Mouse (Mus musculus): ENCODE data around the gene Gm45837.

The Gm45837 gene

GRCm38 (mm10) chr7:101410267-101410936 is at the start of gene Gm45837:
Gene Gm45837, plus strand, starts transcription at chr7:101410886.
- DNase-seq = no peak

- DNase-seq = no peak
These were observed 49.7 kb upstream of the Gm45837 start for GRCm38 (mm10) chr7:101361021-101361420.

- DNase-seq = no peak
These were observed 48.9 kb upstream of the Gm45837 start for GRCm38 (mm10) chr7:101361767-101362166.

- no peak for DNase-seq
These were observed 47.9 kb upstream of the Gm45837 start for GRCm38 (mm10) chr7:101362791-101363191.

- no peak for DNase-seq
These were observed 46.8 kb upstream of the Gm45837 start for GRCm38 (mm10) chr7:101363914-101364313.

- DNase-seq = no peak
These were observed 42.5 kb upstream of the Gm45837 start for GRCm38 (mm10) chr7:101367901-101368852.

- DNase-seq = no peak
These were observed 41.0 kb upstream of the Gm45837 start for GRCm38 (mm10) chr7:101369666-101370065.

GRCm38 (mm10) chr7:101373082-101373481 is 37.6 kb upstream of the Gm45837 start:
- no peak for DNase-seq

- peak in 1 of 2 experiments; percentile 50 for DNase-seq
These were observed 36.5 kb upstream of the Gm45837 start for GRCm38 (mm10) chr7:101374155-101374554.

- no peak for DNase-seq
These were observed 33.9 kb upstream of the Gm45837 start for GRCm38 (mm10) chr7:101376701-101377340.

GRCm38 (mm10) chr7:101377741-101378262 is 32.9 kb upstream of the Gm45837 start:
- peak; percentile 81 to 91 for DNase-seq

- DNase-seq = no peak
These were observed 32.4 kb upstream of the Gm45837 start for GRCm38 (mm10) chr7:101378285-101378684.

- peak; percentile 60 to 82 for DNase-seq
These were observed 31.8 kb upstream of the Gm45837 start for GRCm38 (mm10) chr7:101378796-101379465.

- DNase-seq = peak in 1 of 2 experiments; percentile 52
These were observed 31.0 kb upstream of the Gm45837 start for GRCm38 (mm10) chr7:101379732-101380131.

- peak; percentile 68 to 81 for DNase-seq
These were observed 29.2 kb upstream of the Gm45837 start for GRCm38 (mm10) chr7:101381512-101381911.

- DNase-seq = peak; percentile 38 to 84
These were observed 28.3 kb upstream of the Gm45837 start for GRCm38 (mm10) chr7:101382378-101382777.

- DNase-seq = no peak
These were observed 26.9 kb upstream of the Gm45837 start for GRCm38 (mm10) chr7:101383756-101384155.

- no peak for DNase-seq
These were observed 25.8 kb upstream of the Gm45837 start for GRCm38 (mm10) chr7:101384931-101385330.

- peak; percentile 21 to 64 for DNase-seq
These were observed 25.4 kb upstream of the Gm45837 start for GRCm38 (mm10) chr7:101385331-101385733.

- DNase-seq = peak in 1 of 2 experiments; percentile 23
These were observed 24.7 kb upstream of the Gm45837 start for GRCm38 (mm10) chr7:101385866-101386452.

GRCm38 (mm10) chr7:101389256-101389655 is 21.4 kb upstream of the Gm45837 start:
- DNase-seq = no peak

GRCm38 (mm10) chr7:101391909-101392479 is 18.7 kb upstream of the Gm45837 start:
- DNase-seq = no peak
